Mouse (Mus musculus) testis, adult 2 months (tissue): ENCODE measurements at regions not wholly inside any gene's neighbourhood (a gene's known extent, or its start where the extent isn't known, plus 50 kb on each side); places are given as distances from the start of the nearest gene placed in this dataset.

Source experiments
- H3K27ac ChIP-seq: fragments of 200-500 bp; 2 replicates; pipeline ENCODE4 v1.5.1; 2012; ENCODE audit warnings: low read depth, low read length; ENCODE audit not compliant: control insufficient read depth, insufficient read depth
- H3K27me3 ChIP-seq: fragments of 200-500 bp; 2 replicates; pipeline ENCODE4 v1.6.1; 2012; ENCODE audit warnings: mild to moderate bottlenecking, low read length, moderate library complexity; ENCODE audit not compliant: control insufficient read depth, insufficient read depth
- H3K36me3 ChIP-seq: fragments of 200-500 bp; 2 replicates; pipeline ENCODE4 v1.6.1; 2012; ENCODE audit warnings: mild to moderate bottlenecking, low read length; ENCODE audit not compliant: control insufficient read depth, insufficient read depth
- H3K4me1 ChIP-seq: fragments of 200-500 bp; 2 replicates; pipeline ENCODE4 v1.6.1; 2012; ENCODE audit warnings: low read length; ENCODE audit not compliant: control insufficient read depth, insufficient read depth
- H3K4me3 ChIP-seq: fragments of 200-500 bp; 2 replicates; pipeline ENCODE4 v1.5.1; 2012; ENCODE audit warnings: low read depth, mild to moderate bottlenecking, low read length, moderate library complexity, mixed read lengths; ENCODE audit not compliant: control insufficient read depth
- CTCF ChIP-seq: fragments of 200-500 bp; IDR thresholded peaks from 2 replicates; pipeline ENCODE4 v1.5.1; 2012; ENCODE audit warnings: low read depth, mild to moderate bottlenecking, inconsistent platforms, low read length, moderate library complexity; ENCODE audit not compliant: control insufficient read depth, insufficient read depth, insufficient replicate concordance
- POLR2A ChIP-seq: fragments of 200-500 bp; IDR thresholded peaks from 2 replicates; pipeline ENCODE4 v1.6.1; 2012; ENCODE audit warnings: low read depth, mild to moderate bottlenecking, inconsistent platforms, low read length, moderate library complexity; ENCODE audit not compliant: control insufficient read depth

DNA sequence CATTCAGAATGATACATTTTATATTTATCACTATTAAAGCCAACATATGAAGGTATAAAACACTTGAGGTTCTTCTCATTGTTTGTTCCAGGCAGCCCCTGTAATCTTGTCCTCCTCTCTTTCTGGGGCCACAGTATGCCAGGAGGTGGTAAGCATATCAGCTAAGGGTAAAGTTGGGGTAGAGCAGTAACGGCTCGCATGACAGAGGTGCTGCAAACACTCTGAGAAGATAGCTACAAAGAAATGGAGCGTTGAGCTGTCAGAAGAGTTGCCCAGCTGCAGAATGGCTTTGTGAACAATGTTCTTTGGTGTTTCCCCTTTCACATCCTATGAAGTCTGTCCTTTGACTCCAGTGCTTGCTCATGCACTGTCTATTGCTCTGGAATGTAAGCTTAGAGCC, 293.5 kb upstream of the Camk1g start:
- no peak for TF ChIP-seq CTCF
- TF ChIP-seq POLR2A, result no peak
- Histone ChIP-seq H3K27ac (no peak overlapping the region), H3K36me3 (no peaks in the 10 kb centered on the region), H3K4me1 (no peaks in the 10 kb centered on the region), H3K27me3 (no peaks in the 10 kb centered on the region), H3K4me3 (no peak overlapping the region)

DNA sequence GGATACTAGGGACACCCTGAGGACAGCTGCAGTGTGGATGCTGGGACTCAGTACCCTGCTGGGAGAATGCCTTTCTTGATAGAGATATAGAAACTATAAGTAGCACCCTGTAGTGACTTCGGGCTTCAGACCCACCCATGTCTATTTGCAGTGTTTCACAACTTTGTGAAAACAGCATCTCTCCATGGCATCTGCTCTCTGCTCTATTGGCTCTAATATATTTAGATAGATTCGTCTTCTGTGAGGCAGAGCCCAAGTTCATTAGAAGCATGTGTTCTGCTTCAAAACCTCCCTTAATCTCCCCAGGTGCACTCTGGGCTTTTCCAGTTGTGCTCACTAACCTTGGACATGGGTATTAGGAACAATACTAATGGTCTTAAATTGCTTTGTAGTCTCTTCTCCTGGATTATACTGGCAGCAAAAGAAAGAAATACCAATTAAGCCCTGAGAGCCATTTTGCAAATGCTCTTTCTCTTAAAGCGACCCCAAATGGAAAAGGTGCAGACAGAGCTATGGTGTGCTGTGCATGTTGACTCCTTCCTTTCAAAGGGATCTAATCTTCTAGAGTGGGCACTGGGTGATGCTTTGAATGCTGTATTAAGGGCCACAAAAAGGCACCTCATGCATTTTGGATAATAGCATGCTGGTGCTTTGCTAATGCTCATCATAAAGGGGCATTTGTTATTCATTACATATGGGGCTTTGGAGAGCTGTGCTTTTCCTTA, 292.2 kb upstream of the Camk1g start:
- no peaks in the 10 kb centered on the region for H3K36me3 ChIP-seq
- H3K4me1 ChIP-seq, result no peaks in the 10 kb centered on the region
- H3K27me3 ChIP-seq, result no peaks in the 10 kb centered on the region
- TF ChIP-seq POLR2A (no peak), CTCF (no peak)
- no peak overlapping the region for H3K27ac ChIP-seq
- H3K4me3 ChIP-seq, result no peak overlapping the region

- no peaks in the 10 kb centered on the region for H3K4me1 ChIP-seq
- H3K36me3 ChIP-seq, result no peaks in the 10 kb centered on the region
- H3K27ac ChIP-seq, result no peak overlapping the region
- no peaks in the 10 kb centered on the region for H3K27me3 ChIP-seq
- H3K4me3 ChIP-seq, result no peak overlapping the region
- TF ChIP-seq CTCF (no peak), POLR2A (no peak)
These were observed 291.3 kb upstream of the Camk1g start for GRCm38 (mm10) chr1:193661377-193661776.

GRCm38 (mm10) chr1:193655076-193655677, 285.1 kb upstream of the Camk1g start:
- no peak for TF ChIP-seq POLR2A
- TF ChIP-seq CTCF, result no peak
- H3K27ac ChIP-seq, result no peak overlapping the region
- no peak overlapping the region for H3K4me3 ChIP-seq
- H3K36me3 ChIP-seq, result no peaks in the 10 kb centered on the region
- no peaks in the 10 kb centered on the region for H3K4me1 ChIP-seq
- H3K27me3 ChIP-seq, result no peaks in the 10 kb centered on the region

DNA sequence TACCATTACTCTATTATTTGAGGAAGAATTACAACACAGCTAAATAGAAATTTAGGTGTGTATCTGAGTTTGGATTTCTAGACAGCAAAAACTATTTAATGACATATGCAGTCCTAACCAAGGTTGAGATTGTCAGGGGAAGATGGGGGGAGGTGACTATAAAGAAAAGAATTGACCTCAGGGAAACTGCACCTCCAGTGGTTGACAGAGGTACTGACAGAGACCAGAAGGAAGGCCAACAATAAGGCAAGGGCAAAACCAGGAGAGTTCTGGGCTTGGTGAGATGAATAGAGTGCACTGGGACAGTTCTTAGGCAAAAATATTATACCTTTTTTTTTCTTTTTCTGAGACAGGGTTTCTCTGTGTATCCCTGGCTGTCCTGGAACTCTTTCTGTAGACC, 280.2 kb upstream of the Camk1g start:
- H3K4me3 ChIP-seq, result no peak overlapping the region
- H3K4me1 ChIP-seq, result no peaks in the 10 kb centered on the region
- no peak overlapping the region for H3K27ac ChIP-seq
- H3K36me3 ChIP-seq, result no peaks in the 10 kb centered on the region
- TF ChIP-seq POLR2A, result no peak
- TF ChIP-seq CTCF, result no peak
- no peaks in the 10 kb centered on the region for H3K27me3 ChIP-seq

GRCm38 (mm10) chr1:193649400-193649799, 279.3 kb upstream of the Camk1g start:
- Histone ChIP-seq H3K27me3 (no peaks in the 10 kb centered on the region), H3K4me3 (no peak overlapping the region), H3K27ac (no peak overlapping the region), H3K4me1 (no peaks in the 10 kb centered on the region), H3K36me3 (no peaks in the 10 kb centered on the region)
- TF ChIP-seq POLR2A, result no peak
- no peak for TF ChIP-seq CTCF

DNA sequence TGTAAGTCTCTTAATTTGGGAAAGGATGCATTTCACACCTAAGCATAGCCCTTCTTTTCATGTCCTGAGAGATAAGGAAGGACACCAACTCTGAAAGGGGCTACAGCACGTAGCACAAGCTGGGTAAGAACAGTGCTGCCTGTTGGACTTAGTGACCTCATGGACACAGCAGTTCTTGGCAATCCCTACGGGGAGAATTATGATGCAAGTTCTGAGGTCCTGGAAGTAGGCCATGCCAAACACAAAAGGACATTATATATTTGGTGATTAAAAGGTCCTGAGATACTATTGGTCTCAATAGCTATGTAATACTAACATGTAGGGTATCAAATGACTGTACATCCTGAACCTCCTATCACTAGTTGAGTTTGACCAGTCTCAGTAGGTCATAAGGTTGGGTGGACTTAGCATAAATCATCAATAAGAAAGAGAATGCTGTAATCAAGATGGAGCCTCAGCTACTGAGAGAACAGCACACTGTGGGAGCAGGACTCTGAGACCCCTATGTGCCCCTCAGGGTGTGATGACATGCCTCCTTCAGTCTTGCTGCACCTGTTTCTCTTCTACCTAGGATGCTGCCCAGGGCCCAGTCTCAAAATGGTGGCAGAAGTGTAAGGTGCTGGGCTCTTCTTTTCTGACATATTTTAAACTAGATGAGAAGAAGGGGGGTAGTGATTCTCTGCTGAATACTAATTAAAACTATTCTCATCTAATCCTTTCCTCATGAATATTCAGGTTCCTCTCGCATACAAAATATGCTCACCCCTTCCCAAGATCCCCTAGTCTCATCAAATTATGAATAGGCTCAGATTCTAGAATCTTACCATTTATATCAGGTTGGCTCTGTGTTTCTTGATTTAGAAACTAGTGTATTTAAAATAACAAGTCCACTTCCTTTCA, 277.5 kb upstream of the Camk1g start:
- Histone ChIP-seq H3K36me3 (no peaks in the 10 kb centered on the region), H3K27me3 (no peaks in the 10 kb centered on the region), H3K27ac (no peak overlapping the region), H3K4me3 (no peak overlapping the region), H3K4me1 (no peaks in the 10 kb centered on the region)
- TF ChIP-seq POLR2A (no peak), CTCF (no peak)
